Mouse (Mus musculus) heart, adult 2 months (tissue): ENCODE measurements around the gene Marc2.

ENCODE experiments used
- CTCF ChIP-seq: fragments of 200-600 bp; IDR thresholded peaks from 2 replicates; pipeline ENCODE4 v1.8.1; 2022; ENCODE audit warnings: antibody characterized with exemption, mild to moderate bottlenecking, moderate library complexity
- EP300 ChIP-seq: fragments of 200-500 bp; IDR thresholded peaks from 2 replicates; pipeline ENCODE4 v1.6.1; 2011; ENCODE audit warnings: low read depth, low read length, control low read depth; ENCODE audit not compliant: insufficient read depth
- POLR2A ChIP-seq: fragments of 200-500 bp; IDR thresholded peaks from 2 replicates; pipeline ENCODE4 v1.6.1; 2011; ENCODE audit warnings: mild to moderate bottlenecking, low read depth, low read length, control low read depth; ENCODE audit not compliant: insufficient read depth

GRCm38 (mm10) chr1:184864381-184864801 lies 18.1 kb upstream of the Marc2 start:
- no peak for TF ChIP-seq CTCF
- no peak for TF ChIP-seq EP300
- TF ChIP-seq POLR2A, result no peak
